Mouse (Mus musculus) forebrain, embryonic 11.5 days (tissue): ENCODE results near the gene Traf6. TPM values are rescaled to one million over a fixed set of nuclear protein-coding genes. Genes with fewer than 3 reads are reported as not detected.

ENCODE experiments used
- ATAC-seq: fragments of 200-750 bp; cut with Nextera tagmentation; replicated peaks from 2 replicates; pipeline ENCODE4 v1.8.0; 2017; ENCODE audit warnings: moderate TSS enrichment; ENCODE audit not compliant: low FRiP score
- DNase-seq: peaks from one replicate; pipeline ENCODE4 v3.0.0-alpha.2; 2017; ENCODE audit warnings: low spot score
- H3K27ac ChIP-seq: fragments of 300-500 bp; sonication (generic); 2 replicates; pipeline ENCODE4 v1.5.1; 2014; ENCODE audit warnings: low read depth, low read length
- H3K27me3 ChIP-seq: fragments of 300-500 bp; sonication (generic); 2 replicates; pipeline ENCODE4 v1.6.1; 2014; ENCODE audit warnings: mild to moderate bottlenecking, low read length, mixed read lengths; ENCODE audit not compliant: control insufficient read depth, insufficient read depth
- H3K36me3 ChIP-seq: fragments of 300-500 bp; sonication (generic); 2 replicates; pipeline ENCODE4 v1.6.1; 2014; ENCODE audit warnings: mild to moderate bottlenecking, low read length, moderate library complexity, mixed read lengths; ENCODE audit not compliant: control insufficient read depth, insufficient read depth
- H3K4me1 ChIP-seq: fragments of 300-500 bp; sonication (generic); replicated peaks from 2 replicates; pipeline ENCODE4 v1.6.1; 2014; ENCODE audit warnings: low read length, mixed read lengths; ENCODE audit not compliant: control insufficient read depth, insufficient read depth
- H3K4me2 ChIP-seq: fragments of 300-500 bp; sonication (generic); 2 replicates; pipeline ENCODE4 v1.6.1; 2014; ENCODE audit warnings: low read depth, mild to moderate bottlenecking, low read length, moderate library complexity, mixed read lengths; ENCODE audit not compliant: severe bottlenecking
- H3K4me3 ChIP-seq: fragments of 300-500 bp; sonication (generic); 2 replicates; pipeline ENCODE4 v1.5.1; 2014; ENCODE audit warnings: low read depth, low read length
- H3K9ac ChIP-seq: fragments of 300-500 bp; sonication (generic); 2 replicates; pipeline ENCODE4 v1.6.1; 2014; ENCODE audit warnings: low read length
- H3K9me3 ChIP-seq: fragments of 300-500 bp; sonication (generic); 2 replicates; pipeline ENCODE4 v1.6.1; 2016; ENCODE audit warnings: low read length, mixed read lengths; ENCODE audit not compliant: control insufficient read depth
- WGBS: fragments of 180-500 bp; shearing (Covaris S2); extraction: QIAGEN DNeasy Blood & Tissue Kit; methylation state at CpG from one replicate; pipeline ENCODE4 v1.1.7; 2014; 5-methylcytosine and 5-hydroxymethylcytosine counted together
- polyA plus RNA-seq: library from polyadenylated mRNA; unstranded; fragments of >200 nt; fragmentation: Nextera tagmentation; extraction: Ambion mirVana; gene quantifications from 2 replicates; pipeline ENCODE4 v1.2.1, GENCODE M21; 2014

Gene Traf6
- polyA plus RNA-seq, 1 experiment from 2014 or later, result 24.5 TPM

GRCm38 (mm10) chr2:101684421-101684820 is 6.2 kb downstream of the Traf6 start:
- ATAC-seq (no peak), DNase-seq (no peak)
- whole genome bisulfite sequencing, result 93% methylated on average over 12 of the region's 12 CpGs
- Histone ChIP-seq H3K9ac (no peak overlapping the region), H3K9me3 (no peaks in the 10 kb centered on the region), H3K4me2 (no peak overlapping the region), H3K4me3 (no peak overlapping the region), H3K36me3 (no peaks in the 10 kb centered on the region; the same call in 1 of the 2 replicates), H3K4me1 (peaks cover under 1% of the 10 kb centered on the region; the same call in 1 of the 2 replicates), H3K27me3 (no peaks in the 10 kb centered on the region), H3K27ac (no peak overlapping the region)

GRCm38 (mm10) chr2:101688011-101688410 is 9.8 kb downstream of the Traf6 start:
- Histone ChIP-seq H3K4me2 (no peak overlapping the region), H3K4me1 (no peaks in the 10 kb centered on the region), H3K36me3 (no peaks in the 10 kb centered on the region; the same call in 1 of the 2 replicates), H3K4me3 (no peak overlapping the region), H3K9ac (no peak overlapping the region), H3K9me3 (no peaks in the 10 kb centered on the region), H3K27ac (no peak overlapping the region), H3K27me3 (no peaks in the 10 kb centered on the region)
- no peak for ATAC-seq
- no peak for DNase-seq
- WGBS, result 93% methylated on average over 5 of the region's 5 CpGs

- Histone ChIP-seq H3K36me3 (no peaks in the 10 kb centered on the region; the same call in 1 of the 2 replicates), H3K9ac (no peak overlapping the region), H3K4me1 (no peaks in the 10 kb centered on the region), H3K4me2 (no peak overlapping the region), H3K4me3 (no peak overlapping the region), H3K27ac (no peak overlapping the region), H3K9me3 (no peaks in the 10 kb centered on the region), H3K27me3 (no peaks in the 10 kb centered on the region)
- ATAC-seq (no peak), DNase-seq (no peak)
- WGBS, result 93% methylated on average over 9 of the region's 9 CpGs
Measured at GRCm38 (mm10) chr2:101690252-101690827, 12.1 kb downstream of the Traf6 start.

GRCm38 (mm10) chr2:101693043-101693442 is 14.8 kb downstream of the Traf6 start:
- H3K9ac ChIP-seq, result no peak overlapping the region
- no peak overlapping the region for H3K4me2 ChIP-seq
- H3K27ac ChIP-seq, result no peak overlapping the region
- H3K4me1 ChIP-seq, result no peaks in the 10 kb centered on the region
- ATAC-seq (no peak), DNase-seq (no peak)
- H3K9me3 ChIP-seq, result no peaks in the 10 kb centered on the region
- peaks cover 7% of the 10 kb centered on the region; the same call in 1 of the 2 replicates for H3K36me3 ChIP-seq
- no peak overlapping the region for H3K4me3 ChIP-seq
- no peaks in the 10 kb centered on the region for H3K27me3 ChIP-seq
- 82% methylated on average over 4 of the region's 4 CpGs for WGBS

GRCm38 (mm10) chr2:101693577-101694215 is 15.5 kb downstream of the Traf6 start:
- Histone ChIP-seq H3K4me3 (no peak overlapping the region), H3K27me3 (no peaks in the 10 kb centered on the region), H3K4me2 (no peak overlapping the region), H3K9me3 (no peaks in the 10 kb centered on the region), H3K36me3 (peaks cover 7% of the 10 kb centered on the region; the same call in 1 of the 2 replicates), H3K4me1 (no peaks in the 10 kb centered on the region), H3K9ac (no peak overlapping the region), H3K27ac (no peak overlapping the region)
- ATAC-seq (no peak), DNase-seq (no peak)
- 66% methylated on average over 5 of the region's 5 CpGs for WGBS

- Histone ChIP-seq H3K27ac (no peak overlapping the region), H3K27me3 (no peaks in the 10 kb centered on the region), H3K4me2 (no peak overlapping the region), H3K4me3 (no peak overlapping the region), H3K9me3 (no peaks in the 10 kb centered on the region), H3K4me1 (no peaks in the 10 kb centered on the region), H3K9ac (no peak overlapping the region), H3K36me3 (peaks cover 7% of the 10 kb centered on the region; the same call in 1 of the 2 replicates)
- DNase-seq, result no peak
- no peak for ATAC-seq
- 89% methylated on average over 7 of the region's 7 CpGs for WGBS
Measured at GRCm38 (mm10) chr2:101695584-101695983, 17.4 kb downstream of the Traf6 start.

- DNase-seq (no peak), ATAC-seq (no peak)
- 90% methylated on average over 4 of the region's 4 CpGs for WGBS
- no peak overlapping the region for H3K9ac ChIP-seq
- no peaks in the 10 kb centered on the region for H3K4me1 ChIP-seq
- H3K4me2 ChIP-seq, result no peak overlapping the region
- no peaks in the 10 kb centered on the region for H3K9me3 ChIP-seq
- no peak overlapping the region for H3K4me3 ChIP-seq
- no peaks in the 10 kb centered on the region for H3K27me3 ChIP-seq
- H3K27ac ChIP-seq, result no peak overlapping the region
- H3K36me3 ChIP-seq, result peaks cover 7% of the 10 kb centered on the region; the same call in 1 of the 2 replicates
Measured at GRCm38 (mm10) chr2:101699284-101699683, 21.1 kb downstream of the Traf6 start.

GRCm38 (mm10) chr2:101705941-101706485 is 27.8 kb downstream of the Traf6 start:
- no peaks in the 10 kb centered on the region for H3K4me1 ChIP-seq
- no peak for ATAC-seq
- H3K27me3 ChIP-seq, result no peaks in the 10 kb centered on the region
- DNase-seq, result no peak
- no peak overlapping the region for H3K9ac ChIP-seq
- no peaks in the 10 kb centered on the region for H3K36me3 ChIP-seq
- no peak overlapping the region for H3K27ac ChIP-seq
- WGBS, result 48% methylated on average over 5 of the region's 5 CpGs
- H3K9me3 ChIP-seq, result no peaks in the 10 kb centered on the region
- H3K4me2 ChIP-seq, result no peak overlapping the region
- no peak overlapping the region for H3K4me3 ChIP-seq
